Mouse (Mus musculus) C3H10T1/2 (cell line): ENCODE data around the gene Ly6g6c. TPM values are rescaled to one million over a fixed set of nuclear protein-coding genes. Genes with fewer than 3 reads are reported as not detected.

ENCODE experiments used
- polyA plus RNA-seq, 2 experiments: library from polyadenylated mRNA; unstranded; fragments of >200 nt; fragmentation: generic; extraction: Trizol; gene quantifications; one replicate each; pipeline ENCODE4 v1.2.1; 2012; ENCODE audit warnings: missing spikeins in 2 of 2

Gene Ly6g6c
- polyA plus RNA-seq, 2 experiments, result 0.11 to 1.9 TPM

Other genes with a start within 250 kb of the Ly6g6c start
- 10 to 100 TPM; 38.4 to 44.5 TPM for gene Stk19, start 228.4 kb upstream of the Ly6g6c start, polyA plus RNA-seq
- 10 to 100 TPM; 47.7 to 51.0 TPM for gene Dxo, start 228.4 kb upstream of the Ly6g6c start, polyA plus RNA-seq
- gene Skiv2l, start 215.2 kb upstream of the Ly6g6c start, polyA plus RNA-seq, result 10 to 100 TPM; 19.7 to 48.2 TPM
- gene Nelfe, start 215.0 kb upstream of the Ly6g6c start, polyA plus RNA-seq, result 100 to 1,000 TPM in 1 of 2 experiments, 10 to 100 TPM in 1; 65.1 to 134 TPM
- 1 to 10 TPM in 1 of 2 experiments, under 1 TPM in 1; 0.09 to 1.2 TPM for gene Cfb, start 202.9 kb upstream of the Ly6g6c start, polyA plus RNA-seq
- gene Zbtb12, start 185.9 kb upstream of the Ly6g6c start, polyA plus RNA-seq, result 10 to 100 TPM in 1 of 2 experiments, 1 to 10 TPM in 1; 7.9 to 21.3 TPM
- gene Gm20547, start 183.3 kb upstream of the Ly6g6c start, polyA plus RNA-seq, result not detected
- under 1 TPM; 0.44 to 0.51 TPM for gene C2, start 167.1 kb upstream of the Ly6g6c start, polyA plus RNA-seq
- 100 to 1,000 TPM; 206 to 224 TPM for gene Ehmt2, start 166.9 kb upstream of the Ly6g6c start, polyA plus RNA-seq
- not detected for gene Slc44a4, start 150.9 kb upstream of the Ly6g6c start, polyA plus RNA-seq
- gene Neu1, start 134.1 kb upstream of the Ly6g6c start, polyA plus RNA-seq, result 10 to 100 TPM in 1 of 2 experiments, 1 to 10 TPM in 1; 6.2 to 20.0 TPM
- gene Hspa1b, start 106.2 kb upstream of the Ly6g6c start, polyA plus RNA-seq, result 10 to 100 TPM in 1 of 2 experiments, 1 to 10 TPM in 1; 5.1 to 34.0 TPM
- not detected for gene Gm20481, start 95.5 kb upstream of the Ly6g6c start, polyA plus RNA-seq
- under 1 TPM; 0.08 to 0.32 TPM for gene Hspa1a, start 93.2 kb upstream of the Ly6g6c start, polyA plus RNA-seq
- gene Hspa1l, start 92.7 kb upstream of the Ly6g6c start, polyA plus RNA-seq, result 1 to 10 TPM in 1 of 2 experiments, under 1 TPM in 1; 0.16 to 1.9 TPM
- 100 to 1,000 TPM in 1 of 2 experiments, 10 to 100 TPM in 1; 85.9 to 302 TPM for gene Lsm2, start 83.5 kb upstream of the Ly6g6c start, polyA plus RNA-seq
- 100 to 1,000 TPM; 118 to 278 TPM for gene Vars, start 64.4 kb upstream of the Ly6g6c start, polyA plus RNA-seq
- under 1 TPM; 0.02 to 0.09 TPM for gene Vwa7, start 48.8 kb upstream of the Ly6g6c start, polyA plus RNA-seq
- gene Sapcd1, start 37.4 kb upstream of the Ly6g6c start, polyA plus RNA-seq, result 1 to 10 TPM in 1 of 2 experiments, under 1 TPM in 1; 0.81 to 2.6 TPM
- gene Msh5, start 18.6 kb upstream of the Ly6g6c start, polyA plus RNA-seq, result 1 to 10 TPM; 2.2 to 3.3 TPM
- 100 to 1,000 TPM; 603 to 758 TPM for gene Clic1, start 15.4 kb upstream of the Ly6g6c start, polyA plus RNA-seq
- gene Ddah2, start 6.4 kb upstream of the Ly6g6c start, polyA plus RNA-seq, result 100 to 1,000 TPM in 1 of 2 experiments, 10 to 100 TPM in 1; 66.2 to 309 TPM
- under 1 TPM in 1 of 2 experiments, not detected in 1; 0.14 TPM for gene Mpig6b, start 796 bp downstream of the Ly6g6c start, polyA plus RNA-seq
- not detected for gene Ly6g6e, start 11.5 kb downstream of the Ly6g6c start, polyA plus RNA-seq
- gene Ly6g6d, start 12.7 kb downstream of the Ly6g6c start, polyA plus RNA-seq, result not detected
- gene Ly6g6f, start 20.2 kb downstream of the Ly6g6c start, polyA plus RNA-seq, result not detected
- gene Abhd16a, start 23.9 kb downstream of the Ly6g6c start, polyA plus RNA-seq, result 100 to 1,000 TPM in 1 of 2 experiments, 10 to 100 TPM in 1; 38.3 to 112 TPM
- gene Ly6g5c, start 42.9 kb downstream of the Ly6g6c start, polyA plus RNA-seq, result not detected
- gene Ly6g5b, start 50.0 kb downstream of the Ly6g6c start, polyA plus RNA-seq, result under 1 TPM; 0.12 to 0.45 TPM
- 10 to 100 TPM; 21.2 to 31.6 TPM for gene Gpank1, start 56.1 kb downstream of the Ly6g6c start, polyA plus RNA-seq
- 100 to 1,000 TPM; 326 to 608 TPM for gene Csnk2b, start 56.7 kb downstream of the Ly6g6c start, polyA plus RNA-seq
- 10 to 100 TPM in 1 of 2 experiments, 1 to 10 TPM in 1; 6.0 to 17.0 TPM for gene D17H6S53E, start 61.0 kb downstream of the Ly6g6c start, polyA plus RNA-seq
- gene Apom, start 66.7 kb downstream of the Ly6g6c start, polyA plus RNA-seq, result under 1 TPM in 1 of 2 experiments, not detected in 1; 0.44 TPM
- 100 to 1,000 TPM; 261 to 413 TPM for gene Bag6, start 69.8 kb downstream of the Ly6g6c start, polyA plus RNA-seq
- gene Prrc2a, start 99.5 kb downstream of the Ly6g6c start, polyA plus RNA-seq, result 100 to 1,000 TPM; 216 to 365 TPM
- gene Aif1, start 110.7 kb downstream of the Ly6g6c start, polyA plus RNA-seq, result under 1 TPM in 1 of 2 experiments, not detected in 1; 0.47 TPM
- gene Lst1, start 123.1 kb downstream of the Ly6g6c start, polyA plus RNA-seq, result 10 to 100 TPM in 1 of 2 experiments, 1 to 10 TPM in 1; 1.9 to 10.8 TPM
- gene Ltb, start 129.1 kb downstream of the Ly6g6c start, polyA plus RNA-seq, result under 1 TPM; 0.05 to 0.06 TPM
- gene Tnf, start 136.6 kb downstream of the Ly6g6c start, polyA plus RNA-seq, result not detected
- under 1 TPM; 0.12 to 0.13 TPM for gene Lta, start 140.0 kb downstream of the Ly6g6c start, polyA plus RNA-seq
- gene Gm16181, start 155.4 kb downstream of the Ly6g6c start, polyA plus RNA-seq, result under 1 TPM in 1 of 2 experiments, not detected in 1; 0.20 TPM
- gene Atp6v1g2, start 168.3 kb downstream of the Ly6g6c start, polyA plus RNA-seq, result 1 to 10 TPM; 1.8 to 4.6 TPM
- gene Nfkbil1, start 170.4 kb downstream of the Ly6g6c start, polyA plus RNA-seq, result 10 to 100 TPM; 26.9 to 35.6 TPM
- gene Ddx39b, start 176.4 kb downstream of the Ly6g6c start, polyA plus RNA-seq, result 100 to 1,000 TPM; 295 to 318 TPM
- gene H2-D1, start 197.3 kb downstream of the Ly6g6c start, polyA plus RNA-seq, result 10 to 100 TPM; 15.2 to 43.8 TPM